Mouse (Mus musculus): ENCODE data around the gene Tsc22d3. TPM values are rescaled to one million over a fixed set of nuclear protein-coding genes. Genes with fewer than 3 reads are reported as not detected.

Tsc22d3 gene
- polyA plus RNA-seq, 1 experiment, result 51.3 TPM

Other genes starting within 250 kb of the Tsc22d3 start
- 33.1 and 41.8 TPM in 2 replicates for gene Prps1, start 144.0 kb downstream of the Tsc22d3 start, polyA plus RNA-seq (2012; rRNA removed)
- 7.3 and 12.2 TPM in 2 replicates for gene Mid2, start 63.9 kb upstream of the Tsc22d3 start, polyA plus RNA-seq (2012; rRNA removed)
- gene Tex13b, start 212.8 kb upstream of the Tsc22d3 start, polyA plus RNA-seq (2012; rRNA removed), result not detected in 2 replicates